Mouse (Mus musculus): ENCODE data around the gene Dnaic2. TPM values are rescaled to one million over a fixed set of nuclear protein-coding genes. Genes with fewer than 3 reads are reported as not detected.

Gene Dnaic2
- polyA plus RNA-seq, 1 experiment from 2014 or later, result 0.25 TPM

- Histone ChIP-seq H3K27ac (ENCODE audit: low read length) (no peak overlapping the region), H3K36me3 (ENCODE audit: control insufficient read depth, insufficient read depth, low read length) (no peaks in the 10 kb centered on the region), H3K4me2 (ENCODE audit: low read depth, low read length) (no peak overlapping the region), H3K4me1 (ENCODE audit: control insufficient read depth, insufficient read depth, low read length) (peaks cover 10% of the 10 kb centered on the region; the same call in 1 of the 2 replicates), H3K9me3 (replicated peaks; ENCODE audit: control insufficient read depth, low read length) (no peaks in the 10 kb centered on the region), H3K4me3 (replicated peaks; ENCODE audit: low read length) (no peak overlapping the region), H3K9ac (ENCODE audit: low read length) (no peak overlapping the region), H3K27me3 (ENCODE audit: control insufficient read depth, insufficient read depth, low read length) (peaks cover 3% of the 10 kb centered on the region; the same call in 1 of the 2 replicates)
- whole genome bisulfite sequencing, result 36% methylated on average over 6 of the region's 6 CpGs
- no peak for ATAC-seq (ENCODE audit: insufficient read depth, low FRiP score)
These were observed 42.7 kb downstream of the Dnaic2 start for GRCm38 (mm10) chr11:114769911-114770310.

- WGBS, result 63% methylated on average over 2 of the region's 2 CpGs
- Histone ChIP-seq H3K4me2 (ENCODE audit: low read depth, low read length) (no peak overlapping the region), H3K9me3 (replicated peaks; ENCODE audit: control insufficient read depth, low read length) (no peaks in the 10 kb centered on the region), H3K27me3 (ENCODE audit: control insufficient read depth, insufficient read depth, low read length) (no peaks in the 10 kb centered on the region), H3K27ac (ENCODE audit: low read length) (no peak overlapping the region), H3K36me3 (ENCODE audit: control insufficient read depth, insufficient read depth, low read length) (no peaks in the 10 kb centered on the region), H3K4me3 (replicated peaks; ENCODE audit: low read length) (no peak overlapping the region), H3K4me1 (ENCODE audit: control insufficient read depth, insufficient read depth, low read length) (0 out of 2 replicates have a peak, but pooled peaks cover 4% of the 10 kb centered on the region), H3K9ac (ENCODE audit: low read length) (no peak overlapping the region)
- ATAC-seq (ENCODE audit: insufficient read depth, low FRiP score), result no peak
These were observed 44.7 kb downstream of the Dnaic2 start for GRCm38 (mm10) chr11:114771896-114772295.

- ATAC-seq (ENCODE audit: insufficient read depth, low FRiP score), result no peak
- no peak overlapping the region for H3K27ac ChIP-seq (ENCODE audit: low read length)
- no peak overlapping the region for H3K4me2 ChIP-seq (ENCODE audit: low read depth, low read length)
- H3K9me3 ChIP-seq (replicated peaks; ENCODE audit: control insufficient read depth, low read length), result no peaks in the 10 kb centered on the region
- no peak overlapping the region for H3K4me3 ChIP-seq (replicated peaks; ENCODE audit: low read length)
- H3K9ac ChIP-seq (ENCODE audit: low read length), result no peak overlapping the region
- no peaks in the 10 kb centered on the region for H3K4me1 ChIP-seq (ENCODE audit: control insufficient read depth, insufficient read depth, low read length)
- peaks cover 3% of the 10 kb centered on the region; the same call in 1 of the 2 replicates for H3K27me3 ChIP-seq (ENCODE audit: control insufficient read depth, insufficient read depth, low read length)
- no peaks in the 10 kb centered on the region for H3K36me3 ChIP-seq (ENCODE audit: control insufficient read depth, insufficient read depth, low read length)
- WGBS, result 38% methylated on average over 9 of the region's 9 CpGs
These were observed 52.9 kb downstream of the Dnaic2 start for GRCm38 (mm10) chr11:114780076-114780475.

GRCm38 (mm10) chr11:114785892-114786291 lies 58.7 kb downstream of the Dnaic2 start:
- Histone ChIP-seq H3K4me3 (replicated peaks; ENCODE audit: low read length) (peak overlapping the region; percentile 28), H3K4me2 (ENCODE audit: low read depth, low read length) (peak overlapping the region; percentile 46), H3K9ac (ENCODE audit: low read length) (no peak overlapping the region), H3K27ac (ENCODE audit: low read length) (no peak overlapping the region), H3K27me3 (ENCODE audit: control insufficient read depth, insufficient read depth, low read length) (peaks cover 54% of the 10 kb centered on the region), H3K9me3 (replicated peaks; ENCODE audit: control insufficient read depth, low read length) (no peaks in the 10 kb centered on the region), H3K4me1 (ENCODE audit: control insufficient read depth, insufficient read depth, low read length) (peaks cover 5% of the 10 kb centered on the region; the same call in 1 of the 2 replicates), H3K36me3 (ENCODE audit: control insufficient read depth, insufficient read depth, low read length) (no peaks in the 10 kb centered on the region)
- no peak for ATAC-seq (ENCODE audit: insufficient read depth, low FRiP score)
- 44% methylated on average over 10 of the region's 10 CpGs for WGBS

- H3K9ac ChIP-seq (ENCODE audit: low read length), result 0 out of 2 replicates have a peak overlapping the region, but pooled peaks have one; percentile 11
- H3K9me3 ChIP-seq (replicated peaks; ENCODE audit: control insufficient read depth, low read length), result no peaks in the 10 kb centered on the region
- peak overlapping the region; percentile 28 for H3K4me3 ChIP-seq (replicated peaks; ENCODE audit: low read length)
- no peak overlapping the region for H3K27ac ChIP-seq (ENCODE audit: low read length)
- 1% methylated on average over 43 of the region's 43 CpGs for WGBS
- no peaks in the 10 kb centered on the region for H3K36me3 ChIP-seq (ENCODE audit: control insufficient read depth, insufficient read depth, low read length)
- H3K27me3 ChIP-seq (ENCODE audit: control insufficient read depth, insufficient read depth, low read length), result peaks cover 59% of the 10 kb centered on the region
- H3K4me1 ChIP-seq (ENCODE audit: control insufficient read depth, insufficient read depth, low read length), result peaks cover 5% of the 10 kb centered on the region
- peak overlapping the region; percentile 46 for H3K4me2 ChIP-seq (ENCODE audit: low read depth, low read length)
- ATAC-seq (ENCODE audit: insufficient read depth, low FRiP score), result no peak
These were observed 59.1 kb downstream of the Dnaic2 start for GRCm38 (mm10) chr11:114786326-114786725.

GRCm38 (mm10) chr11:114787611-114788010 lies 60.4 kb downstream of the Dnaic2 start:
- Histone ChIP-seq H3K27ac (ENCODE audit: low read length) (no peak overlapping the region), H3K4me1 (ENCODE audit: control insufficient read depth, insufficient read depth, low read length) (peaks cover 15% of the 10 kb centered on the region), H3K4me3 (replicated peaks; ENCODE audit: low read length) (no peak overlapping the region), H3K9me3 (replicated peaks; ENCODE audit: control insufficient read depth, low read length) (no peaks in the 10 kb centered on the region), H3K4me2 (ENCODE audit: low read depth, low read length) (no peak overlapping the region), H3K9ac (ENCODE audit: low read length) (no peak overlapping the region), H3K27me3 (ENCODE audit: control insufficient read depth, insufficient read depth, low read length) (peaks cover 72% of the 10 kb centered on the region), H3K36me3 (ENCODE audit: control insufficient read depth, insufficient read depth, low read length) (no peaks in the 10 kb centered on the region)
- no peak for ATAC-seq (ENCODE audit: insufficient read depth, low FRiP score)
- WGBS, result 78% methylated on average over 3 of the region's 3 CpGs

- Histone ChIP-seq H3K9me3 (replicated peaks; ENCODE audit: control insufficient read depth, low read length) (no peaks in the 10 kb centered on the region), H3K27me3 (ENCODE audit: control insufficient read depth, insufficient read depth, low read length) (peaks cover 83% of the 10 kb centered on the region), H3K9ac (ENCODE audit: low read length) (no peak overlapping the region), H3K36me3 (ENCODE audit: control insufficient read depth, insufficient read depth, low read length) (no peaks in the 10 kb centered on the region), H3K27ac (ENCODE audit: low read length) (no peak overlapping the region), H3K4me1 (ENCODE audit: control insufficient read depth, insufficient read depth, low read length) (peaks cover 15% of the 10 kb centered on the region), H3K4me3 (replicated peaks; ENCODE audit: low read length) (no peak overlapping the region), H3K4me2 (ENCODE audit: low read depth, low read length) (no peak overlapping the region)
- ATAC-seq (ENCODE audit: insufficient read depth, low FRiP score), result peak; percentile 44; the same call in 1 of the 2 replicates
- WGBS, result 8% methylated on average over 30 of the region's 30 CpGs
These were observed 62.0 kb downstream of the Dnaic2 start for GRCm38 (mm10) chr11:114789061-114789714.

- H3K4me2 ChIP-seq (ENCODE audit: low read depth, low read length), result no peak overlapping the region
- H3K36me3 ChIP-seq (ENCODE audit: control insufficient read depth, insufficient read depth, low read length), result no peaks in the 10 kb centered on the region
- ATAC-seq (ENCODE audit: insufficient read depth, low FRiP score), result no peak
- no peak overlapping the region for H3K4me3 ChIP-seq (replicated peaks; ENCODE audit: low read length)
- WGBS, result 58% methylated on average over 9 of the region's 9 CpGs
- H3K27me3 ChIP-seq (ENCODE audit: control insufficient read depth, insufficient read depth, low read length), result peaks cover 83% of the 10 kb centered on the region
- H3K4me1 ChIP-seq (ENCODE audit: control insufficient read depth, insufficient read depth, low read length), result peaks cover 16% of the 10 kb centered on the region
- H3K27ac ChIP-seq (ENCODE audit: low read length), result no peak overlapping the region
- H3K9me3 ChIP-seq (replicated peaks; ENCODE audit: control insufficient read depth, low read length), result no peaks in the 10 kb centered on the region
- H3K9ac ChIP-seq (ENCODE audit: low read length), result no peak overlapping the region
These were observed 62.5 kb downstream of the Dnaic2 start for GRCm38 (mm10) chr11:114789716-114790115.

GRCm38 (mm10) chr11:114790171-114790570 lies 63.0 kb downstream of the Dnaic2 start:
- peaks cover 79% of the 10 kb centered on the region for H3K27me3 ChIP-seq (ENCODE audit: control insufficient read depth, insufficient read depth, low read length)
- H3K36me3 ChIP-seq (ENCODE audit: control insufficient read depth, insufficient read depth, low read length), result no peaks in the 10 kb centered on the region
- no peak overlapping the region for H3K4me2 ChIP-seq (ENCODE audit: low read depth, low read length)
- WGBS, result 76% methylated on average over 12 of the region's 12 CpGs
- H3K4me1 ChIP-seq (ENCODE audit: control insufficient read depth, insufficient read depth, low read length), result peaks cover 20% of the 10 kb centered on the region
- ATAC-seq (ENCODE audit: insufficient read depth, low FRiP score), result no peak
- no peak overlapping the region for H3K9ac ChIP-seq (ENCODE audit: low read length)
- H3K27ac ChIP-seq (ENCODE audit: low read length), result no peak overlapping the region
- no peaks in the 10 kb centered on the region for H3K9me3 ChIP-seq (replicated peaks; ENCODE audit: control insufficient read depth, low read length)
- no peak overlapping the region for H3K4me3 ChIP-seq (replicated peaks; ENCODE audit: low read length)
